Mouse (Mus musculus): ENCODE measurements at regions not wholly inside any gene's neighbourhood (a gene's known extent, or its start where the extent isn't known, plus 50 kb on each side); places are given as distances from the start of the nearest gene placed in this dataset.
A peak's percentile ranks its signal among the peaks of the same experiment; 100 is the strongest.

DNA sequence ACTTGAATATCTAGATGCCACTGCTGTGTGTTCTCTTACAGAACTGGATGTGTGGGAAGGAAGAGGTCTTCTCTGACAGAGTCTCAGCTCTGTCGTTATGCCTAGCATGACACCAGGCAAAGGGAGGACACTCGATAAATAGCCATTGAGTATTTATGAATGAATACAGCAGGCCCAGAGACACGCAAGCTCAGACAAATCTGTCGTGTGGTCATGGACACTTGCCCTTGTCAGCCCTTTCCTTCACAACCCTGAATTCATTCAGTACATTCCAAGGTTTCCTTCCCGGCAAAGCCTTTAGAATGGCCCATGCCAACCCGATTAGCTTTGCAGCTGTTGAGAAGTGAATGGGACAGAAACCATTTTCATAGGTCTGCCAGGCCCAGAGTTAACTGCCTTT, 176.1 kb upstream of the 1700066M21Rik start:
- DNase-seq = no peak

DNA sequence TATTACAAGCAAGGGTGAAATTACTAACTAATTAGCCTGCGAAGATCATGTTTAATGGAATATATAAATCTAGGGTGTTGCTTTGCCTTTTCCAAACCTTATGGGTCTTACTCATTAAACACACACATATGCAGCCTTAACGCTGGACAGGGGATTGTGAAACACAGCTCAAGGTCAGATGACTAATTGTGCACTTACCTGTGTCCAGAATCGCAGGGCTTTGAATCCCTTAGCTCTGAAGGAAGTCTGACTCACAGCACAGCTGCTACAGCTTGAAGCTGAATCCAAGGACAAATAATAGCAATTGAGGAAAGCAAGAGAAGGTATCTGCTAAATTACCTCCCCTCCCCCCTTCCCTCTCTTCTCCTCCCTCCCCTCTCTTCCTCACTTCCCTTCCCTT, 173.1 kb upstream of the 1700066M21Rik start:
- DNase-seq = no peak

DNA sequence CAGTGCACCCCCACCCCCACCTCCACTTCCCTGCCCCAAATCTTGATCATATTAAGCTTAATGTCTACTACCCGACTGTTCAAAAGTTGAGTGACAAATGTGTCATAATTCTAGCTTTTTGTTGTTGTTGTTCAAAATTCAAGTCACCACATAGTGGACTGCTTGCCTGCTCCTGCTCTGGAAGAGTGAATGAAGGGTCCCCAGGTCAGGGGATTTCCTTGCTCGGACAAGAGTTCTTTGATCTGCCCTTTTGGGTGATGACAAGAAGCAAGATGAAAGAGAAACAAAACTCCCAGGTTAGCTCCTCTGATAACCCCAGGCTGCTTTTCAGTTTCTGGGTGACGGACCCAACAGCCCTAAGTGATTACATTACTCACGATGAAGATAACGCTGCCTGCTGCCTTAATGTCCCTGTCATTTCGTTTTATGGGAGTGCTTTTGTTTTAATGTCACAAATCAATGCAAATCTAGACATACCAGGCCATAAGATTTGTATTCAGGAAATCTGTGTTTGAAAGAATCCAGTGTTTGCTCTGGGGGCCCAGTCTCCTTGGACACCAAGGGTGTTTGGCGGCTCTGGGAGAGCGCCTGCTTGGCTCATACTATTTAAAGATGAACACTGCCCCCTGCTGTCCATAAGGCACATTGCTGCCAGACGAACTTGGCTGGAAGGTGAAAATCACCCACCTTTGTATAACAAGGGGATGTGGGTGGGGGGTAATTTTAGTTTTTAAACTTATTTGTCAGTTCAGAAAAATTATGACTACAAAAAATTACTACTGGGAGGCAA, 172.0 kb upstream of the 1700066M21Rik start:
- peak; percentile 65 for DNase-seq

DNA sequence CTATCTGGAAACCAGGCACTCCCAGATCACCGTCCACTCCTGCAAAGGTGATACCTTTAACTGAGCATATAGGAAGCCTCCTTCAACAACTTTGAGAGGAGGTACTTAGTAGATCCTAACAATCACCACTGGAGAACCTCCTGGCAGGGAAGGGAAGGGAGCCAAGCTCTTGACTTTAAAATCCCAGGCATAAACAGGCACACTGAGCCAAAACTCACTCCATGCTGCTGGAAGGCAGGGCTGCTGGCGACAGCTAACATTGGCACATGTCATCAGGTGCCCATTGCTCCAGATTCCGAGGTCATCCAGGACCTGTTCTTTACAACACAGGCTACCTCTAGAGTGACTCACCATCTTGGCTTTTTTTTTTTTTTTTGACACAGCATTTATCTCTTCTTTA, 170.9 kb upstream of the 1700066M21Rik start:
- no peak for DNase-seq

DNA sequence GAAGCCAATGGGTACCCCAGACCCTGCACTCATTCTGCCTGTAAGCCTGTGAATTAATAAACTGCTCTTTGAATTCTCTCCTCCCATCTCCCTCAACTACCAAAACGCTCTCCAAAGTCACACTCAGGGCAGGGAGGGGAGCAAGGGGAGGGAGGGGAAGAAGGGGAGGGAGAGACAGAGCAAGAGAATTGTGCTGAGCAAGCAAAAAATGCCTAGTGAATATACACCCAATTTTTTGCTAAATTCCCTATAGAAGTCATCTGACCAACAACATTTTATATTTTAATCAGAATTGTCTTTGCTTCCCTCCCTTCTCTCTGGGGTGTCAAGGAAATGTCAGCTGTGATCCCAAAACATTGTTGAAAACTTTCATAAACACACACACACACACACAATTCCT, 170.5 kb upstream of the 1700066M21Rik start:
- no peak for DNase-seq

DNA sequence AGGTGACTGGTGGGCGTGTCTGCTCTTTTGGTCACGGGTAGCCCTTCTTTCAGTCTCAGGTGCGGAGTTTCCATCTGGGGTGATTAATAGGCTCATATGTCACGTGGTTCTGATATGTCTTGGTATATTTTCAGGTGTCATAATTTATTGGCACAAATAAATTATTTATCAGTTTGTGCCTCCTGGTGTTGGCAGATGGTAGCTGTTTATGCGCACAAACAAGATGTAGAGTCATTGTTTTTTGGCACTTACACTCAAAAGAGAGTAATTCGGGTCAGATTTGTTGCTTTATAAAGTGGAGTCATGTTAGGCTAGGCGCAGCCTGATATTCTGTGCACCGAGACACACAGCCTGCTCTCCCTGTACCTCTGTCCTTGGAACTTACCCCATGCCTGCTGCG, 169.0 kb upstream of the 1700066M21Rik start:
- DNase-seq = no peak

DNA sequence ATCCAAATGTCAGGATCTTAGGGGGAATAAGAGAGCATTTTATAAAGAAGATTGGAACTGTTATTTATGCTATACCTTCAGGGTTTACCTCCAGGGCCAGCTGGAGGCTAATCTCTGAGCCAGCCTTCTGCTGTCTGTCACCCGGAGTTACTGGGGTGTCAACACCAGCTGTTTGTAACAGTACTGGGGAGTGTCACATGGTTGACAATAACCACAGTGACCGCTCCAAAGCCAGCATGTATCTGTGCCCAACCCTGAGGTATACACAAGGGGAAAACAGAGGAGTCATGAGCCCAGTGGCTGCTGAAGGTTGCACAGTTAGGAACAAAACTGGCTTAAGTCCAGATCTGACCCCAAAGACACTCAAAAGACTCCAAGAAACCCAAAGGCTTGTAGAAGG, 168.1 kb upstream of the 1700066M21Rik start:
- no peak for DNase-seq

DNA sequence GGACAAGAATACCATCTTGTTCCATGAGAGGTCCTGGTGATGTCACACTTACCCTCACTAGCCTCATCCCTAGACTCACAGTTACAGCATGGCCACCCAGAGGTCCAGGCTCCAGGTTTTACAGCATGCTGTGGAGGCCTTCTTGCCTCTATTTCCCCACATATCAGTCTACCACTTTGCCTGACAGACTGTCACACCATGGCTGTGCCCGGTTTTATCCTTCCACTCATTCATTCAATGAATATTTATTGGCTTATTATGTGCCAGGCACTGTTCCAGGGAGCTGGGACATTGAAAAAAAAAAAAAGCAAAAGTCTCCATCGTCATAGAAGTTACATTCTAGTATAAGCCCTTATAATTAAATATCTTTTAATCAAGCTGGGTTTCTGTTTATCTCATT, 166.4 kb upstream of the 1700066M21Rik start:
- no peak for DNase-seq

DNA sequence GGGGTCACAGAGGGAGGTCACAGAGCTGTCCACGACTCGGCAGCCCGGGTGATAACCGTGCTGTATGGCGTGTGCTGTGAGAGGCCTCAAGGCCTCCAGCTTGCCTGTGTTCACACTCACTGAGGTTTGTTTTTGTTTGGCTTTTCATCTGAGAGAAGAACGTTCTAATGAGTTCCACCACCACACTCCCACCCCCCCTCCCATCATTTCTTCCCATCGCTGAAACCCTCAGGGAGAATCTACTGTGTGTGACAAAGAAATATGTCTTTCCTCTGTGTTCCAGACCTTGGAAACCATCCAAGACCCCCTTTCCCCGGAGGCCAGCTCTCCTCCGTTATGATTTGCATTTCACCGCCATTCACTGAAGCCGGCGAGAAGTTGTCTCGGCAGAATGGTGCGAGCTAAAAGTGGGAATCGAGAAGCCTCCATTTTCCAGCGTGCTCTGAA, 164.0 kb upstream of the 1700066M21Rik start:
- DNase-seq = no peak

DNA sequence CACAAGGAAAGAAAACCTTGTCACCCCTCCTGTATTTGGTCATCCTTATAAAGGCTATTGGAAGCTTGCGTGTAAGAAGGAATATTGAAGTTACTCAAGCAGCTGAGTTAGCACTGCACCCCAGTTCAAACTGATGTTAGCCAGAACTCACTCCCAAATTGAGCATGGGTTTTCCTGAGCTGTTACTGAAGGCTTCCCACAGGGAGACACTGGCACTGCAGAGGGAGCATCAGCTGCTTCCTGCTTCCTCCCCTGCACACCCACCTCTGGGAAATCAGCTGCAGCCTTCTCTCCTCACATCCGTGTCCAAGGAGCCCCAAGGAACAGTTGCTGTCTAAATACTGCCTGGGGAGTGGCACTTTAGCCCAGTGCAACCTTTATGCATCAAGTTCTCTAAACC, 163.2 kb upstream of the 1700066M21Rik start:
- peak; percentile 11 for DNase-seq

DNA sequence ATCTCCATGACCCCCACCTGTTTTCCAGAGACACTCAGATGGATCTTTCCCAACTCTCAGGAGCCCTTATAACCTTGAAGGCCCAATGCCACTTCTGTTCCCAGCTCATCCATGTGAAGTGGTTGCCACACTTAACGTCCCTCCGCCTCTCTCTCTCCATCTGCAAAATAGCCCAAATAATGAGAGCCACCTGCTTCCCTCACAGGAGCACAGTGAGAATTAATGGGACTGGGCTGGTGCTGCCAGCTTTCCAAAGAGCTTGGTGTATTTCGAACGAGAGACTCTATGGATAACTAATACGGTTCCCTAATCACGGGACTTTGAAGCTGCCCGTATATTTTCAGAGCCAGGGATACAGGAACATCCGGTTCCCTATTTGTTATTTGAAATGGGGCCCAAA, 159.8 kb upstream of the 1700066M21Rik start:
- no peak for DNase-seq

DNA sequence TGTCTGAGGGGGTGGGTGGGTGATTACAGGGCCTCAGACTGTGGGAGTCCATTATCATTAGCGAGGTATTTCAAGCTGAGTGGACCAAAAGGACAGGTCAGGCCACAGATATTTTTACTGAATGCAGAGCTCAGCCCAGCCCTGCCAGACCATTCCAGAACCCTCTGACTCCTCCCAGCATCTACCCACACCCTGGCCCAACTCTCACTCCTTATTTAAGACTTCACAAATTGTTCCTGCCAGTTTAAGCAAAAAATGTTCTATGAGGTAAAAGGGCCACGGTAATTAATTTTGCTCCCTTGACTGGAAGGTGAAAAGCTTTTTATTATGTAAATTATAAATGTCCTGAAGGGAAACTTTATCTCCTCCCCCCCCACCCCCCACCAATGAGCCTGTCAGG, 159.3 kb upstream of the 1700066M21Rik start:
- no peak for DNase-seq

DNA sequence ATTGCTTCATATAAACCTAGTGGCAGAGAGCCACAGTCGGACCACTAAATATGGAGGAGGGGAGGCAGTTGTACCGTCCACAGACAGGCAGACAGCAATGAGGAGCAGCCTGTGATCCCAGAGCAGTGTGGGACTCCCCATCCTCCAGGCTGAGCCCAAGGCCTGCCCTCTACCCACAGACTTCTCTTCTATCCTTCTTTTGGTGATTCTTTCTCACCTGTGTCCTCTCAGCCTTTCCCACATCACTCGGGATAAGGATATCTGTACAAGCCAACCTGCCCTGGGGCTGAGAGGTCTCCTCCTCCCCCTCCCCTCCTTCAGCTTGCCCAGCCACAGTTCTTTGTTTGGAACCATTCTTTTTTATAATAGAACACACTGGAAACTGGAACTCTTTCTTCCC, 158.8 kb upstream of the 1700066M21Rik start:
- DNase-seq = no peak

DNA sequence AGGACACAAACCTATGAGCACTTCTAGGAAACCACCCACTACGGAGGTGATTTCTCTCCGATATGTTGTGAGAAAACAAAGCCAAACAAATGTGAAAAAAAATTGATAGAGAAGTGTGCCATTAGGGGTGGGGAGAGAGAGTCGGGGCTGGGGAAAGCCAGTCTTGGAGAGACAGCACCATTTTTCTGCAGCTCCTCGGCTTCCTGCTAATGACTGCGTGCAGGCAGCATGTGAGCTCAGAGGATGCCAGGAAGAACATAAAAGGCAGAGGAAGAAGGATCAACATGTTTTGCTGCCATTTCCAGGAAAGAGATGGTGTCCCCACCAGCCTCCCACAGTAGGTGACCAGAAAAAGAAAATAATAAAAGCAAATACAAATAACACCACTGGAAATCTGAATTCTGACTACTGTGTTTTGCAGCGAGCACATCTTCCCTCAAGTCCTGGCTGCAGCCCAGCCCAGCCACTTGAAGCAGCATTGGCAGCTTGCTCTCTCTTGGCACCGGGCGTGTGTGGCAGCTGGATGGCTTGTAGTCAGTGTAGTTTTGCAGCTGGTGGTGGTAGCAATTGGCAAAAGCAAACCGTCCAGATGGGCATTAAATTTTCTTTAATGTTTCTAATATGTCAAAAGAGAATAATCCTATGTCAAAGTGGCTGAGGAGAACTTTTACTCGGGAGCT, 152.9 kb upstream of the 1700066M21Rik start:
- peak; percentile 51 for DNase-seq

DNA sequence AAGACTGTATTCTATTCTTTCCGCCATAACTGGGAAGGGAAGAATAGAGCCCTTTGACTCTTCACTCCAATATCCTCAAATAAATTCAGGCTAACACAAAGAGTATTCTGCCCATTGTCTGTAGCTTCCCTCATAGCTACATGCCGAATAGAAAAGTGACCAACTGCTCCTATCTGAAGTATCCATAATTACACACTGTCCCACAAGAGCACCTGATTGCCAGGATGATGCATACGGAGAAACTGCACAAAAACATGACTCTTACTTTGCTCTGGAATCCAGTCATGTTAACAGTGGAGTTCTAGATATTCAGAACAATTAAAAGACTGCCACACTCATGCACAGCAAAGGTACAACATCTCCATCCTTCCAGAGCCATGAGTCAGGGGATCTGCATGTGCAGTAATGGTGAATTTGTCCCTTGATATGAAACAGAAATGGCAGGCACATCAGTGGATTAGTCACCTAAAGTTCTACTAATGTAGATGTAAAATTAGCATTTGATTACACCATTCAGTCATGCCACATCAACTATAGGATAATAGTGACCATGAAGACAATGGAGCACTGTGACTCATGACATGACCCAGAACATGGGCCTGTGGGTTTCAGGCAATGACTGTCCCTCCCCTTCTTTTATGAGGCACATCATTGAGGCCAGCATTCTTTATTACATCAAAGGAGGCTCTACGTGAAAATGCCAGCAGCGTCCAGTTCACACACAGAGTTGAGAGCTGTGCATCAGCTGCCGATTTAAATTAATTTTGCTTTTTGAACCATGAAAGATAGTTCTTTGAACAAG, 133.6 kb upstream of the 1700066M21Rik start:
- no peak for DNase-seq

DNA sequence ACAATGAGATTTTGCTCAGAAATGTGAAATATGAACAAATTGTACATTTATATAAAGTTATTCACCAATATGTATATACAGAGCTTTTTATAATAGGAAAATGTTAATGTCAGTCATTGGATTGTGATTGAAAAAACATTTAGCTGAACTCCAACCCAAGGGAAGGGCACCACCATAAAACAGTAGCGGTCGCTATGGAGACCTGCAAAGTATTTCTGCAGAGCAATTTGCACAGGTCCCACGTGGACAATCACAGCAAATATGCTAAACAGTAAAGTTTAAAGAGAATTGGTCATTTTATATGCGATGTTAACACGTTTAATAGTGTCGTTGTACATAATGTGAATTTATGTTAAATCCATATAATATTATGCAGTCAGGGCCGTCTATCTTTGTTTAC, 117.8 kb upstream of the 1700066M21Rik start:
- no peak for DNase-seq

DNA sequence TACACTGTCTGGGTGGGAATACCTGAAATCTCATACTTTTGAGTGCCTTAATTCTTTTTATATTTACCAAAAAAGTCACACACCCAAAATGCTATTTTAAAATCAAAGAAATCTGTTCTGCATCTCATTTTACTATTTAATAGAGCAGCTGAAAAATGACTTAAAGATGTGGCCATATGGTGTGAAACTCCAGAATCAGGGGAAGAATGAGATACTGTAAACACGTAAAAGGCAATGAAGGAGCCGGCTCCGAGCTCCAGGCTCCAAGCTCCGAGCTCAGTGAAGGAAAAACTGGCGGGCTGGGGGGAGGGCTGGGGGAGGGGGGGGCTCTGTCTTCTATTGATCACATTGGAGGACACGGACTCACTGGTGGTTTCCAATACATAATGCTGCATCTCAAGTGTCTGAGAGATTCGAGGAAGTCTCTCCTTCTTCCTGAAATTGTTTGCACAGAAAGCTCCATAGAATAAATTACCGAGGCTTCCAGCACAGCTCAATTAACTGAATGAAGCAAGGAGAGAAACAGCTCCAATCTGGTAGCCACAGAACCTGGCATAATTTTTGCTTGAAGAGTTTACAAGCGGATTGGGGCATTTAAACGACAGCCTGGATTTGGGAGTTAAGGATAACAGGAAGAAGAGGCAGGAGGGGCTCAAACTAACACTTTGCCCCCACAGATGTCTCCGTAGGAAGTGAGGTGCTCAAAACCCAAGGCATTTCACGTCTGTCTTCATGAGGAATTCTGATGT, 112.2 kb upstream of the 1700066M21Rik start:
- peak; percentile 14 for DNase-seq

DNA sequence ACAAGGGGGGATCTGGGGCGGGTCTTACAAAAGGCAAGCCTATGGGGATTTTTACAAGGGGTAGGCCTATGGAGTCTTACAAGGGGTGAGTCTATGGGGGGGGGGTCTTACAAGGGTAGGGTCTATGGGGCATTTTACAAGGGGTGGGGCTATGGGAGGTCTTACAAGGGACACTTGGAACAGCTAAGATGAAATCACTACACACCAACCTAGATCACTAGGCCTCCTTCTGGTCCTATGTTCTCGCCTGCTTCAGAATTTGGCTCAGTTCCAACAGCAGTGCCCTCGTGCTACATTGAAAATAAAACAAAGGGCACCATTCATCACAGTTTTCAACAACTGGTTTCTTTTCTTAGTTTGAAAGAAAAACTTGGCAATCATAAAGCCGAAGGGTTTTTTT, 110.7 kb upstream of the 1700066M21Rik start:
- DNase-seq = no peak

DNA sequence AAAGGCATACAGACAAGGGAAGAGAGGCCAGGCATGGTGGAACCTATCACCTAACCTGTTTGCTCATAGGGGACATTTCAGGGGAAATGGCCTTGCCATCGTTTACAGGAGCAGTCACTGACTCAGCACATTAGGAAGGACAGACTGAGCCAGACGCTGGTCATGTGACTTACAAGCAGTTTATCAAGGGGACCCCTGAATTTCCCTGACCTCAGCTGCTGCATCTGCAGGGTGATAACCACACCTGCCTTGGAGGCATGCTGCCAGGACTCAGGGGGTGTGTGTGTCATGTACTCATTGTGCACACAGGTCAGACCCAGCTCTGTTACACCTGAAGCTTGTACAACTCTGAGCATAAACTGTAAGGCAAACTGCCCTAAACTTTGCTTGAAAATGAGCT, 109.6 kb upstream of the 1700066M21Rik start:
- no peak for DNase-seq

DNA sequence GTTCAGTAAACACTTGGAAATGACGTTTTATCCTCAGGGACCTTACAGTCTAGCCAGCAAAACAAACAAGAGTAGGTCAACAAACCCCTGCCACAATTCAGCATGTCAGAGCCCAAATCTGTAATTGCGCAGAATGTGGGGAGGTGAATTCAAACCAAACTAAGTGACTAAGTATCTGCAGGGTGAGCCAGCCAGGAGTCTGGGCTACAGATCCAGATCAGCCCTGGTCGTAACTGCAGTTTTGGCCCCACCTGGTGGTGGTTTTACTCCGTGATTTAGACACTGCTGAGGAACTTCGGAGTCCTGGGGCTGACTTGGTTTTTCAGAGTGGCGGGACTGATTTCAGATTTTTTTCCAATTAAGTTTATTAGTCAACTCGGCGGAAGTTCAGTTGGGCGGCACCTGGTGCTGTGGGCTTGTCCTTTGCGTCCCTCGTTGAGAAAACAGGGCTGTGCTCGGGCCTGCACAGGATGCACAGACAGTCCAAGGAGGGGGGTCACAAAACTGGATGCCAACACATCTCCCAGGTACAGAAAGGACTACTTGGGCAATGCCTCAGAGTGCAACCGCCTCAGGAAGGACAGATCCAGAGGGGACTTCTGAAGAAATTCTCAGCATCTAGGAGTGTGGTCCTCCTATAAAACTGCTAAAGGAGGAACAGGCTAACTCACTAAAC, 107.6 kb upstream of the 1700066M21Rik start:
- peak; percentile 64 for DNase-seq

DNA sequence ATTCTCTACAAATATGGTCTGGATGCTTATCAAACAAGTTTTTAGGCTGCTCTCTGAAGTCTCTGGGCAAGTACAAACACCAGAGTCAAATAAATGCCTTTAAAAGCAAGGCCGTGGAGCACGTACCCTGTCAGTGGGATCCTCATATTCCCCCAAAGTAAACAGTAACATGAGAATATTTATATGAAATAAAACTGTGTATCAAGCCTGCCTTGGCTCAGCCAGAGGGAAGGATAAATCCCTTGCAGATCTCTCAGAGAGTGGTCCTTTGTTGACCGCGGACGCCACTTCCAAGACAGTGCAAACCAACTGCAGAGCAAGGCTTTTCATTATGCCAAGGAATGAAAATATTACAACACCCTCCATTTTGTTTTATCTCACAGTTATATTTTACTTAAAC, 104.8 kb upstream of the 1700066M21Rik start:
- no peak for DNase-seq

DNA sequence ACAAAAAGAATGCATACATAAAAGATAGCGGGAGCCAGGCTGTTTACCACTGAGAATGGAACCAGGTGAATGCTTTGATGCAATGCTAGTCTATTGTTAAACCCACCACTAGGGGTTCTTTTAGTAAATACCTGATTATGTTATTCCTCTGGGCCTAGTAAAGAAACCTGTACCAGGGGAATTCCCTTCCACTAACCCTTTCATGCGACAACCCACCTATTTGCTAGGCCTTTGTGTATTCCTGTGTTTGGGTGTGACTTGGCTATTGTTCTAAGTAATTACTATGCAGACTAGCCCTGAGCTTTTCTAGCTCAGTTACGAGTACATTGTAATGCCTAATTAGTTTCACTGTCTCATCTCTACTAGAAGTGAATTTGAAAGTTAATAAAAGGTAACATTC, 95.9 kb upstream of the 1700066M21Rik start:
- no peak for DNase-seq
